Mouse (Mus musculus): ENCODE measurements around the gene Gm12248.
A peak's percentile ranks its signal among the peaks of the same experiment; 100 is the strongest.

GRCm38 (mm10) chr11:58103697-58104306 lies 10.9 kb upstream of the Gm12248 start, which contains the start of gene Cnot8:
- TF ChIP-seq CTCF (IDR thresholded peaks at IDR 0.05; ENCODE audit: insufficient read depth, low read length) (no peak), POLR2A (IDR thresholded peaks at IDR 0.05; ENCODE audit: borderline replicate concordance, extremely low read depth, low read depth, low read length) (peak; percentile 88; the same call in 1 of the 2 replicates)

Data from lung, adult 2 months (tissue).